Mouse (Mus musculus) macrophage (primary cell): ENCODE measurements around the gene Anxa11. TPM values are rescaled to one million over a fixed set of nuclear protein-coding genes. Genes with fewer than 3 reads are reported as not detected.

Experiments used
- H3K27ac ChIP-seq: fragments of 350-480 bp; formaldehyde crosslinking; 2 replicates; pipeline ENCODE4 v1.9.0; 2021
- H3K36me3 ChIP-seq: fragments of 350-480 bp; formaldehyde crosslinking; 2 replicates; pipeline ENCODE4 v1.9.0; 2021; ENCODE audit errors: inconsistent target
- H3K4me3 ChIP-seq: fragments of 350-480 bp; formaldehyde crosslinking; 2 replicates; pipeline ENCODE4 v1.9.0; 2021; ENCODE audit errors: inconsistent target
- H3K79me2 ChIP-seq: fragments of 350-480 bp; formaldehyde crosslinking; 2 replicates; pipeline ENCODE4 v1.9.0; 2021; ENCODE audit errors: inconsistent target
- WGBS: methylation state at CpG from one replicate; pipeline ENCODE4 v1.1.7; 2026; ENCODE audit warnings: inconsistent platforms; ENCODE audit not compliant: missing documents; 5-methylcytosine and 5-hydroxymethylcytosine counted together
- polyA plus RNA-seq: library from polyadenylated mRNA; stranded (reverse); fragments of 250-400 nt; gene quantifications from 3 replicates; pipeline ENCODE4 v1.2.4, GENCODE M21; 2018; ENCODE audit warnings: inconsistent platforms

The Anxa11 gene
- polyA plus RNA-seq, 1 experiment from 2014 or later, result 77.1 TPM

DNA sequence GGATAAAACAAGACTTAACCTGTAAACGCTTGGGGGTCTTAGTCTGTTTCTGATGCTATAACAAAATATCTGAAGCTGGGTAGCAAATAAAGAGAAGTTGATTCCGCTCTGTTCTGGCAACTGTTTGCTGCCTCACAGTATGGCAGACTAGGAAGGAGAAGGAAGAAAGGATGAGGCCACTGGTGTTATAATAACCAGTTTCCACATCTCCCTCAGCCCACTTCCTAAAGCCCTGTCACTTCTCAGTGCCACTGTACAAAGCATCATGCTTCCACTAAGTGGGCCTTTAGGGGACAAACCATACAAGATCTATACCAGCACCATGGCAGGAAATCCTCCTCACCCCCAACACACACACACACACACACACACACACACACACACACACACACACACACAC lies 8.5 kb downstream of the Anxa11 start:
- Histone ChIP-seq H3K79me2 (peaks cover 94% of the 10 kb centered on the region), H3K27ac (no peak overlapping the region), H3K4me3 (no peak overlapping the region), H3K36me3 (no peaks in the 10 kb centered on the region)
- WGBS, result 91% methylated on average over 2 of the region's 2 CpGs

DNA sequence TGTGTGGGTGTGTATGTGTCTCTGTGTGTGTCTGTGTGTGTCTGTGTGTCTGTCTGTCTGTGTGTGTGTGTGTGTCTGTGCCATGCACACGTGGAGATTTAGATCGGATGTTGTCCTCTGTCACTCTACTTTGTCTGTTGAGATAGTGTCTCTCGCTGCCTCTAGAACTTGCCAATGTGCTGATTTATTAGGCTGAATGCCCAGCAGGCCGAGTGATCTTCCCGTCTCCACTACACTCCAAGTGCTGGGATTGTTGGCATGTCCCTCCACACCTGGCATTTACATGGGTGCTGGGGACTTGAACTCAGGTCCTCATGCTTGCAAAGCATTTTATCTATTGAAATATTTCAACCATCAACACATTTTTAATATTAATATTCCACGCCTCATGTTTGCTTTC lies 9.2 kb downstream of the Anxa11 start:
- Histone ChIP-seq H3K27ac (no peak overlapping the region), H3K4me3 (no peak overlapping the region), H3K79me2 (peaks cover 94% of the 10 kb centered on the region), H3K36me3 (no peaks in the 10 kb centered on the region)
- WGBS, result 92% methylated on average over 6 of the region's 6 CpGs

DNA sequence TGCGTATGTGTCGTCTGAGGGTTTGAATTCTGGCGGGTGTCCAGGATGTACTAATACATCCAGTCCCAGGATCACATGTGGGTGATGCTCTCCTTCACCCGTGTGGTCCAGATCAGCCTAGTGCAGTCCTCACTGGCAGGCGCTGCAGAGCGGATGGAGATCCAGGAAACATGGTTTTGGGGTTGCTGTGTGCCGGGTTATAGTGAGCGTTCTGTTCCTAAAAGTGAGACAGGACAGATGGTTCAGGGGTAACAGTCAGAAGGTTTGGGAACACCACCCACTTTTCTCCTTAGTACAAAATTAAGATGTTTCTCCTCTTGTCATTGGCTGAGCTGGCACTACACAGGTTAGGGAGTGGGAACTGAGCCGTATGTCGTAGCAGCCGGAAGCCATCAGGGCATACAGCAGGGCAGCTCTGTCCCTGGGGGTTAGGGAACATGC lies 10.2 kb downstream of the Anxa11 start:
- no peak overlapping the region for H3K4me3 ChIP-seq
- no peak overlapping the region for H3K27ac ChIP-seq
- 94% methylated on average over 11 of the region's 11 CpGs for WGBS
- peaks cover 94% of the 10 kb centered on the region; the same call in 1 of the 2 replicates for H3K79me2 ChIP-seq
- H3K36me3 ChIP-seq, result no peaks in the 10 kb centered on the region

DNA sequence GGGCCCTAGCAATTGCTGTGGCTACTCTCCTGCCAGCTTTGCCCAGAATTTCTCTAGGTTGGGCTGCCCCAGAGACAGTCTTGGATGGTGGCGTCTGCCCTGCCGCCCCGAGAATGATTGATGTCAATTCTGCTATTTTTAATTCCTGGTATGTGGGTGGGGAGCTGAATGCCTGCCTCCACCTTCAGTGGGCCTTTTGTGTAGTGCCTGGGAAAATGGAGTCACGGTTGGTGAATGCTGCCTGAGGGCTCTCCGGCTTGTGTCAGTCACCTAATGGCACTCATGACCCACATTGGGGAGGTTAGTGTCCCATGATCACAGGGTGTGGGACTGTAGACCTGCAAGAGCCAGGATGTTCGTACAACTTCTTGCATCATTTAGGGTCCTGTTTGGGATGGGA lies 11.3 kb downstream of the Anxa11 start:
- Histone ChIP-seq H3K79me2 (peaks cover 95% of the 10 kb centered on the region), H3K27ac (no peak overlapping the region), H3K36me3 (no peaks in the 10 kb centered on the region), H3K4me3 (no peak overlapping the region)
- 97% methylated on average over 6 of the region's 6 CpGs for WGBS

DNA sequence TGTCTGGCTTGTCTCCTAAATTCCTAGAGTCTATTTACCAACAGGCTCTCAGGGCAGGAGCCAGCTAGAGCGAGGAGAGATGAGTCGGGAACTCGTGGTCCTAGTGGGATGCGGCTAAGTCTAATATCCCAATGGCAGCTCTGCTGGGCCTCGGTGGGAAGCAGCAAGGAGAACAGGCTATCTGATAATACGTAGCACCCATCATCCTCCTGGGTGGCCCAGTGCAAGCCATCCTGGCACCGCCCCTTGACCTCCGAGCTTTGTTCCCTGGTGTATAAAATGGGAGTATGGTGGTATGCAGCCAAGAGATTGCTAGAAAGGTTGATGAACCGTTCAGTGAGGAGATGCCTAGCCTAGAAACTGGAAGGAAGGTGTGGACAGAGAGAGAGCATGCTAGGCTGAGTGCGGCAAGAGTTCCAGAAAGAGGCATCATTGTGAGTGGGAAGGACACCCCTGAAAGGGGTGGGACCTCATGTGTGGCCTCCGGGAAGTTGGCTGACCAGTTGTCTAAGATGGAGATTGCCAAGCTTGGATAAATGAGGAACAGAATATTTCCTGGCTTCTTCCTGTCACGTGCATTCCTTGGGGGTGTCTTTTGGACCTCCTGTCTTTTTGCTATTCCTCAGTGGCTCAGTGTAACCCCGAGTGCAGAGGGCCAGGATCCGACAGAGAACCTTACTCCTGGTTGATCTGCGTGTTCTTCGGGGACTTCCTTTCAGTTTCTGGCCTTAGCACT lies 11.9 kb downstream of the Anxa11 start:
- 76% methylated on average over 15 of the region's 16 CpGs for WGBS
- peak overlapping the region; percentile 13; the same call in 1 of the 2 replicates for H3K27ac ChIP-seq
- H3K4me3 ChIP-seq, result no peak overlapping the region
- peaks cover 99% of the 10 kb centered on the region for H3K79me2 ChIP-seq
- no peaks in the 10 kb centered on the region for H3K36me3 ChIP-seq

DNA sequence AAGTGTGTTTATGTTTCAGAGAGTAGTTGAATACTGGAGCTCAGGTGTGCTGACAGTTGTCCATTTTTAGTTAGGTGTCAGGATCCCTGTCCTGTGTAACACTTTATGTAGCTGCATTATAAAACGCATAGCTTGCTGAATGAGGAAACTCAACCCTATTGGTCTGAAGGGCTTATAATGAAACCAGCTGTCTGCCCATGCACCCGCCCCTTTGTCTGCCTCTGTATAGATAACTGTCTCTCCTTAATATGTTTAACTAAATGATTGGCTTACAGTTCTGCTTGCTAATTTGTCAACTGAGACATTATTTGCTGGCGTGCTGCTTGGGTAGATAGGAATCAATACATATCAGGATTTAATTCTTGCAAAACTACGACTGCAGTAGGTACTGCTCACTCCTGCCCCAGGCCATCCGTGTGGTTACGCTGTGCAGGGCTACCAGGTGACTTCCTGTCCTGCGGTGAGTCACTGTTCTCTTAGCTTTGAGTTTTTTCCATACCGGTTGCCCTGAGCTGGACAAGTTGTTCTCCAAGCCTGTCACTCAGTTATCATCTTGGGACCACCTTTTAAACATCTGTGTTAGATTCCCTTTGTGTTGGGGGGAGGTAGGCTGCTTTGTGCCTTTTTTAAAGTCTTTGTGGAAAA lies 13.4 kb downstream of the Anxa11 start:
- H3K36me3 ChIP-seq, result no peaks in the 10 kb centered on the region
- WGBS, result 39% methylated on average over 8 of the region's 8 CpGs
- peaks cover 99% of the 10 kb centered on the region for H3K79me2 ChIP-seq
- no peak overlapping the region for H3K27ac ChIP-seq
- H3K4me3 ChIP-seq, result no peak overlapping the region

DNA sequence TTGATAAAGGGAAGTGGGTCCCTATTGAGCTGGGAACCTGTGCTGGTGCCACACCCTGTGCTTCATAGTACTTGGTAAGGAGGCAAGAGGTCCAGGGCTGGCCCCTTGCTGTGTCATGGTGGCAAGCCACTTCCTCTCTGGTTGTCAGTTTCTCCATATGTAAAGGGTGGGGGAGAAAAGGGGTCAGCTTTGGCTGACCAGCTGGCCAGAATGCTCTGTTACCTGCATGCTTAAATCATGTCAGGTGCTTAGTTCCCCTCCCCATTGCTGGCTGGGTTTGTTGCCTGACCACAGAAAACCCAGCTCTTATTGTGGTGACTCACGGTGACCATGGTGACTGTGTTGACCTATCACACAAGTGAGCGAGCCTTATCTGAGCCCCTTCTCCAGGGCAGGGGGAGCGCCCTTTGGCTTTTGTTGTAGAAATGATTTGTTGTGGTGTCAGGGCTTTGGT lies 15.2 kb downstream of the Anxa11 start:
- H3K4me3 ChIP-seq, result no peak overlapping the region

DNA sequence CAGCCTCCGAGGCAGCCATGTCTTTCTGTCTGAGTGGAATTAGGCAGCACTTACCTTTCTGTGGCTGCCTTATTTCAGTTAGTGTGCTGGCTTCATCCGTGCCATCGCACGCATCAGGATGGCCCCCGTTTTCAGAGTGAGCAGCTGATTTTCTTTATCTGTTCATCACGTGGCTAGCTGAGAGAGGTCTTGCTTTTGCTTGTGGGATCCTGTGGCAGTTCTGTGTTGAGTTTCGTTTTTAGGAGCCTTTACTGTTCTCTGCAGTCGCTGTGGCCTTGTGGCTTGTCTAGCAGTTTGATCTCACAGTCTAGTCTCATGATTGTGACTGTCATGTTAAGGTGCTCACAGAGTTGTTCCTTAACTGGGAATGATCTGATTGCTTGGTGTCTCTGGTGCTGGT lies 16.0 kb downstream of the Anxa11 start:
- Histone ChIP-seq H3K4me3 (no peak overlapping the region), H3K27ac (peak overlapping the region; percentile 19)
- WGBS, result 36% methylated on average over 8 of the region's 8 CpGs

More for the DNA sequence above, 15.2 kb downstream of the Anxa11 start:
- H3K79me2 ChIP-seq, result peaks cover 90% of the 10 kb centered on the region
- WGBS, result 49% methylated on average over 3 of the region's 3 CpGs
- H3K36me3 ChIP-seq, result no peaks in the 10 kb centered on the region
- H3K27ac ChIP-seq, result peak overlapping the region; percentile 19

DNA sequence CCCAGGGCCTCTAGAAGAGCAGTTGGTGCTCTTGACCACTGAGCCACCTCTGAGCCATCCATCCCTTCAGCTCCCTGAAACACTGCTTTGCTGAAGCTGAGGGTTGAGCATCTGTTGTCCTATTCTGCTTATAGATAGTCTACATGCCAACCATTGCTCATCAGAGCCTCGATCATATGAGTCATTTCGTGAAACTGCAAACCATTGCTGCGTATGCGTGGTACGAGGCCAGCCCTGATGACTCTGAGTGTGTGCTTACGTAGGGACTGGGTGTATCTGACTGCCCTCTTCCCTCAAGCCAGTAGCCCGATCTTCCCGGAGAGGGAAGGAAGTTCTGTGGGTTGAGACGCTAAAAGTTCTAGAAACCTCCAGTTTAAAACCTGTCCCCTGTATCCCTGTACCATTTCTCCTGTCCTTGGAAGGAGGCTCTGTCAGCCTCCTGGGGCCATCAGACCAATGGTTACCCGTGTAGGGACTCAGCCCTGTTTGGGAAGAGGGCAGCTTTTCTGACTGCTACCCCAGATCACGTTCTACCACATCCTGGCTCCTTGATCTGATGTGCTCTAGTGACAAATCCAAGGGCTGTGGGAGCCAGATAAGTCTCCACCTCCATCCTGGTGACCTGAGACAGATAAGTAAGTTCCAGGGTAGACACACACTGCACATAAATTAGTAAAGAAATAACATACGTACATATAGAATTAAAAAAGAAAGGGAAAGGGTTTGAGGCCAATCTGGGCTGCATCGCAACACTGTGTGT lies 20.0 kb downstream of the Anxa11 start:
- Histone ChIP-seq H3K79me2 (peaks cover 90% of the 10 kb centered on the region), H3K36me3 (no peaks in the 10 kb centered on the region), H3K4me3 (no peak overlapping the region), H3K27ac (peak overlapping the region; percentile 78)
- WGBS, result 12% methylated on average over 12 of the region's 13 CpGs

More for the DNA sequence above, 16.0 kb downstream of the Anxa11 start:
- Histone ChIP-seq H3K36me3 (no peaks in the 10 kb centered on the region), H3K79me2 (peaks cover 90% of the 10 kb centered on the region)

DNA sequence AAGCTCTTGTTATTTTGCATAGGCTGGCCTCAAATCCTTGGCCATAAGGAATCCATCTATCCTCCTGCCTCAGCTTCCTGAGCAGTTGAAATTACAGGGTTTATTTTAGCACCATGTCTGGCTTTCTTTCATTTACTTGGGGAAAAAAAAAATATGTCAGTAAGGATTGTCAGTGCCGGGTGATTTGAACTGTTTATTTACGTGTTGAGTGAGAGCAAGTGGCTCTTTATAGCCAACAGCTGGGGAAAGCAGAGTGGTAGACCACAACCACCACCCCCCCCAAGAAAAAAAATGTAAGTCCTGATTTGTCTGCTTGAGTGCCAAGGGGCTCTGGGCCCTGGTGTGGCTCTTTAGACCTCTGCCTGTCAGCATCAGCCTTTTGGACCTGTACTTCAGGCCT lies 21.8 kb downstream of the Anxa11 start:
- no peaks in the 10 kb centered on the region for H3K36me3 ChIP-seq
- H3K79me2 ChIP-seq, result peaks cover 88% of the 10 kb centered on the region
- no peak overlapping the region for H3K27ac ChIP-seq
- WGBS, result 83% methylated on average over 2 of the region's 2 CpGs
- no peak overlapping the region for H3K4me3 ChIP-seq

DNA sequence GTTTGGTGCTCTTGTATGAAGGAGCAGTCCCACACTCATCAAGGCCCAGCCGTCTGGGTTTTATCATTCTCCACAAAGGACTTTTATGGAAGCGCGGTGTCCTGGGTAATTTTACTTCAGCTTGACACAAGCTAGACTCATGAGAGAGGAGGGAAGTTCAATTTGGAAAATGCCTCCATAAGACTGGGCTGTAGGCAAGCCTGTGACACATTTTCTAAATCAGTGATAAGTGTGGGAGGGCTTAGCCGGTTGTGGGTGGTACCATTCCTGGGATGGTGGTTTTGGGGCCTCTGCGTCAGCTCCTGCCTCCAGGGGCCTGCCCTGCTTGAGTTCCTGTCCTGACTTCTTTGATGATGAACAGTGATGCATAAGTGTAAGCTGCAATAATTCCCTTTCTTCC lies 23.3 kb downstream of the Anxa11 start:
- Histone ChIP-seq H3K4me3 (no peak overlapping the region), H3K79me2 (peaks cover 73% of the 10 kb centered on the region; the same call in 1 of the 2 replicates), H3K36me3 (no peaks in the 10 kb centered on the region), H3K27ac (no peak overlapping the region)
- 94% methylated on average over 5 of the region's 5 CpGs for WGBS

DNA sequence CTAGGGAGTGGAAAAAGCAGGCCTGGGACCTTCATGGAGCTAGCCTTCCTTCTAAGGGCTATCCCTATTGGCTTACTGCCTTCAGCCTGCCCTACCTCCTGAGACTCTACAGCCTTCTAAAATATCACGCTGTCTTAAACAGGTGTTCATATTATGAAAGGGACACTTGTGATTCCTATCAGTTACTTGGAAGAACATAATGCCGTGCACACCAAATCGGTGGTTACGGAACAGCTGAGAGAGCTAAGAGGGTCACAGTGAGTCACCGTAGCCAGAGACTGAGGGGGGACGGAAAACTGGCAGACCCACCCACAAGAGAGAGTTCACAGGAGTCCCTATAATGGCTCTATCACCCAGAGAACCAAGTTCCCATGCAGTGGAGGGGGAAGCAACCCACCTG lies 24.4 kb downstream of the Anxa11 start:
- 0 out of 2 replicates have a peak, but pooled peaks cover 5% of the 10 kb centered on the region for H3K36me3 ChIP-seq
- peaks cover 65% of the 10 kb centered on the region; the same call in 1 of the 2 replicates for H3K79me2 ChIP-seq
- no peak overlapping the region for H3K27ac ChIP-seq
- no peak overlapping the region for H3K4me3 ChIP-seq
- WGBS, result 98% methylated on average over 6 of the region's 6 CpGs

DNA sequence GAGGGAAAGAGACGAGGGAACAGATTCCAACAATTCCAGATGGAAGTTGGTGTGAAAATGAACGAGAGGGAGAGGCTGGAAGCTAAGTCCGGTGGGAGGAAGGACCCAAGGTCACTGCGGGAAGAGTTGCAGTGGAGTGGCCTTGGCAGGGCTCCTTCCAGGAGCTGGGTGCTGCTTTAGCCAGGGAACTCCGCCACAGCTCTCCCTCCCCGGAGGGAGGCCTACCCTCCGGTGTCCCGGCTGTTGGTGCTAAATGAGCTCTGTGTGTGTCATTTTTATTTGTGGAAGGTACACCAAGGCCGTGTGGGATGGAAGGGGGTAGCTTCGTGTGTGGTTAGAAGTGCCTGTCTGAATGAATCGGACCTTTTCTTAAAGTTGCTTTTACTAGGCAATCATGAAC lies 24.9 kb downstream of the Anxa11 start:
- no peak overlapping the region for H3K27ac ChIP-seq
- H3K79me2 ChIP-seq, result peaks cover 65% of the 10 kb centered on the region; the same call in 1 of the 2 replicates
- H3K4me3 ChIP-seq, result no peak overlapping the region
- WGBS, result 92% methylated on average over 10 of the region's 11 CpGs
- 0 out of 2 replicates have a peak, but pooled peaks cover 5% of the 10 kb centered on the region for H3K36me3 ChIP-seq

DNA sequence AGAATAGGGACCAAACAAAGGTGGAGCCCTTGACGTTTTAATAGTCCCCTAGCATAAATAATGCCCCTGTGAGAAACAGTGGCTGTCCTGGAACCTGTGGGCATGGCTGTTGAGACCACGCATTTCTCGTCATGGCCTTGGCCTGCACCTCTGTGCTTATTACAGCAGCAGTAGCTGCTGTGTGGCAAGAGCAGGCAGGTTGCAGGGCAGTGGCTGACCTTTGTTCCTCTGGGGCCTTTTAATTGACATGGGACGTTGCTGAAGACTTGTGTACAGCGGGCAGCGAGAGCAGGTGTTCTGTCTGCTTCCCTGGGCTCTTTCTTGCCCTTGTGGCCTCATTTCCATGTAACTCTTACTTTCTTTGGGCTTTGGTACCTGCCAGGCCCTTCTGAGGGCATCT lies 25.9 kb downstream of the Anxa11 start:
- 86% methylated on average over 6 of the region's 6 CpGs for WGBS
- Histone ChIP-seq H3K4me3 (no peak overlapping the region), H3K27ac (no peak overlapping the region), H3K36me3 (peaks cover 6% of the 10 kb centered on the region; the same call in 1 of the 2 replicates), H3K79me2 (peaks cover 58% of the 10 kb centered on the region; the same call in 1 of the 2 replicates)
